Mouse (Mus musculus) midbrain, embryonic 16.5 days (tissue): ENCODE measurements at regions not wholly inside any gene's neighbourhood (a gene's known extent, or its start where the extent isn't known, plus 50 kb on each side); places are given as distances from the start of the nearest gene placed in this dataset.

Source experiments
- ATAC-seq: fragments of 200-750 bp; cut with Nextera tagmentation; 2 replicates; pipeline ENCODE4 v1.8.0; 2017; ENCODE audit warnings: moderate TSS enrichment
- H3K27ac ChIP-seq: fragments of 300-500 bp; sonication (generic); 2 replicates; pipeline ENCODE4 v1.5.1; 2014; ENCODE audit warnings: mild to moderate bottlenecking, low read length, mixed read lengths
- H3K27me3 ChIP-seq: fragments of 300-500 bp; sonication (generic); 2 replicates; pipeline ENCODE4 v1.6.1; 2014; ENCODE audit warnings: low read depth, low read length, mixed read lengths; ENCODE audit not compliant: control insufficient read depth, insufficient read depth
- H3K36me3 ChIP-seq: fragments of 300-500 bp; sonication (generic); 2 replicates; pipeline ENCODE4 v1.6.1; 2014; ENCODE audit warnings: mild to moderate bottlenecking, low read length, moderate library complexity, mixed read lengths; ENCODE audit not compliant: control insufficient read depth, insufficient read depth
- H3K4me1 ChIP-seq: fragments of 300-500 bp; sonication (generic); 2 replicates; pipeline ENCODE4 v1.6.1; 2014; ENCODE audit warnings: mild to moderate bottlenecking, low read length, mixed read lengths; ENCODE audit not compliant: control insufficient read depth, insufficient read depth
- H3K4me2 ChIP-seq: fragments of 300-500 bp; sonication (generic); 2 replicates; pipeline ENCODE4 v1.6.1; 2014; ENCODE audit warnings: mild to moderate bottlenecking, low read length, mixed read lengths
- H3K4me3 ChIP-seq: fragments of 300-500 bp; sonication (generic); 2 replicates; pipeline ENCODE4 v1.5.1; 2014; ENCODE audit warnings: low read depth, mild to moderate bottlenecking, low read length, moderate library complexity, mixed read lengths
- H3K9ac ChIP-seq: fragments of 300-500 bp; sonication (generic); 2 replicates; pipeline ENCODE4 v1.6.1; 2014; ENCODE audit warnings: low read depth, low read length, mixed read lengths
- H3K9me3 ChIP-seq: fragments of 300-500 bp; sonication (generic); replicated peaks from 2 replicates; pipeline ENCODE4 v1.6.1; 2014; ENCODE audit warnings: mild to moderate bottlenecking, low read length, mixed read lengths; ENCODE audit not compliant: control insufficient read depth, poor library complexity, severe bottlenecking
- WGBS: fragments of 180-500 bp; shearing (Covaris S2); extraction: QIAGEN DNeasy Blood & Tissue Kit; methylation state at CpG from one replicate; pipeline ENCODE4 v1.1.7; 2014; 5-methylcytosine and 5-hydroxymethylcytosine counted together

- Histone ChIP-seq H3K27me3 (no peaks in the 10 kb centered on the region), H3K9ac (no peak overlapping the region), H3K4me1 (no peaks in the 10 kb centered on the region), H3K27ac (no peak overlapping the region), H3K36me3 (no peaks in the 10 kb centered on the region), H3K4me3 (no peak overlapping the region), H3K9me3 (no peaks in the 10 kb centered on the region), H3K4me2 (no peak overlapping the region)
- 70% methylated on average over 5 of the region's 5 CpGs for WGBS
- no peak for ATAC-seq
Observed at GRCm38 (mm10) chr2:72541246-72541645, 65.3 kb downstream of the Cdca7 start.

DNA sequence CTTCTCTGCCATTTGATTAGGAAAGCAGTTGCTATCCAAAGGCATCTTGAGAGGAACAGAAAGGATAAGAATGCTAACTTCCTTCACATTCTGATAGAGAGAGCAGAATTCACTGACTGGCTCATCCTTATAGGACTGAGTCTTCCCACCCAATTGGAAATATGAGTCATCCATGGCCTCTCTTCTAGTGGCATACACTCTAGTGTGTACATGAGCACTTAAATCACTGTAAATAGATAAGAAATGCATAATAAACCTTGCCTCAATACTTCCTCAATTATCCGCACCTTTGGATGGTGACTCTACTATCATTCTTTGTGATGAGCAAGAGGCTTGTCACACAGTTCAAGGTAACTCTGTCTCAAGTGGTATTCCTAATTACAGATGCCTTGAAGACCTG, 69.5 kb downstream of the Cdca7 start:
- H3K4me3 ChIP-seq, result no peak overlapping the region
- no peaks in the 10 kb centered on the region for H3K36me3 ChIP-seq
- 86% methylated on average over 1 of the region's 1 CpGs for WGBS
- H3K9ac ChIP-seq, result no peak overlapping the region
- H3K4me2 ChIP-seq, result no peak overlapping the region
- H3K27me3 ChIP-seq, result no peaks in the 10 kb centered on the region
- no peaks in the 10 kb centered on the region for H3K9me3 ChIP-seq
- no peaks in the 10 kb centered on the region for H3K4me1 ChIP-seq
- ATAC-seq, result no peak
- H3K27ac ChIP-seq, result no peak overlapping the region

- H3K4me2 ChIP-seq, result no peak overlapping the region
Observed at GRCm38 (mm10) chr2:72546476-72546875, 70.5 kb downstream of the Cdca7 start.

DNA sequence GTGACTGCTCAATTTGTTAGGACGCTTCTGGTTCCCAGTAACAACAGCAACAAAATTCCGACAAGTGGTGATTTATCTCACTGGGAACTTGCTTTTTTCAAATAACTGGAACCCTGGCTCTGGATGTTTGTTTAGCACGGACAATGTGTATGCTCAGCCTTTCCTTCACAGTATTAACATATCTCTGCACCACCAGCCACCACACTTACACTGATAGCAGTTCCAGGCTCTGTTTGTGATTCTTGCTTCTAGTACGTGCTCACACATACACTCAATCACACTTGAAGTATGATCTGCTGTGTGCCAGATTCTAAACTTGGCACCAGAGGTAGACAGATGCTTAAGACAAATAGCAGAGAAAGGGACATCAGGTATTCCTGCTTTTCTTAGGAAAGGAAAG, 71.0 kb downstream of the Cdca7 start:
- 78% methylated on average over 4 of the region's 4 CpGs for WGBS
- no peak for ATAC-seq
- Histone ChIP-seq H3K4me1 (no peaks in the 10 kb centered on the region), H3K27me3 (no peaks in the 10 kb centered on the region), H3K4me2 (no peak overlapping the region), H3K9ac (no peak overlapping the region), H3K27ac (no peak overlapping the region), H3K9me3 (no peaks in the 10 kb centered on the region), H3K4me3 (no peak overlapping the region), H3K36me3 (no peaks in the 10 kb centered on the region)

More at GRCm38 (mm10) chr2:72546476-72546875, 70.5 kb downstream of the Cdca7 start:
- Histone ChIP-seq H3K4me3 (no peak overlapping the region), H3K27ac (no peak overlapping the region), H3K27me3 (no peaks in the 10 kb centered on the region), H3K36me3 (no peaks in the 10 kb centered on the region), H3K9ac (no peak overlapping the region), H3K4me1 (no peaks in the 10 kb centered on the region), H3K9me3 (no peaks in the 10 kb centered on the region)
- ATAC-seq, result no peak
- WGBS, result 86% methylated on average over 5 of the region's 5 CpGs

GRCm38 (mm10) chr2:72551268-72551667, 75.3 kb downstream of the Cdca7 start:
- ATAC-seq, result no peak
- no peak overlapping the region for H3K4me3 ChIP-seq
- WGBS, result 96% methylated on average over 4 of the region's 4 CpGs
- no peaks in the 10 kb centered on the region; the same call in 1 of the 2 replicates for H3K9me3 ChIP-seq
- no peak overlapping the region for H3K9ac ChIP-seq
- no peak overlapping the region for H3K27ac ChIP-seq
- H3K4me1 ChIP-seq, result no peaks in the 10 kb centered on the region; the same call in 1 of the 2 replicates
- H3K27me3 ChIP-seq, result no peaks in the 10 kb centered on the region
- no peaks in the 10 kb centered on the region for H3K36me3 ChIP-seq
- H3K4me2 ChIP-seq, result no peak overlapping the region

GRCm38 (mm10) chr2:72554603-72555002, 78.6 kb downstream of the Cdca7 start:
- no peak overlapping the region for H3K27ac ChIP-seq
- H3K4me3 ChIP-seq, result no peak overlapping the region
- WGBS, result 84% methylated on average over 5 of the region's 5 CpGs
- no peaks in the 10 kb centered on the region; the same call in 1 of the 2 replicates for H3K4me1 ChIP-seq
- no peaks in the 10 kb centered on the region for H3K27me3 ChIP-seq
- H3K9me3 ChIP-seq, result no peaks in the 10 kb centered on the region; the same call in 1 of the 2 replicates
- no peak for ATAC-seq
- no peak overlapping the region for H3K9ac ChIP-seq
- no peak overlapping the region for H3K4me2 ChIP-seq
- H3K36me3 ChIP-seq, result no peaks in the 10 kb centered on the region

- H3K36me3 ChIP-seq, result no peaks in the 10 kb centered on the region
- no peaks in the 10 kb centered on the region; the same call in 1 of the 2 replicates for H3K9me3 ChIP-seq
- ATAC-seq, result no peak
- WGBS, result 92% methylated on average over 4 of the region's 4 CpGs
- H3K4me1 ChIP-seq, result no peaks in the 10 kb centered on the region; the same call in 1 of the 2 replicates
- no peak overlapping the region for H3K9ac ChIP-seq
- no peak overlapping the region for H3K4me2 ChIP-seq
- no peak overlapping the region for H3K27ac ChIP-seq
- H3K4me3 ChIP-seq, result no peak overlapping the region
- H3K27me3 ChIP-seq, result no peaks in the 10 kb centered on the region
Observed at GRCm38 (mm10) chr2:72555116-72555515, 79.2 kb downstream of the Cdca7 start.

DNA sequence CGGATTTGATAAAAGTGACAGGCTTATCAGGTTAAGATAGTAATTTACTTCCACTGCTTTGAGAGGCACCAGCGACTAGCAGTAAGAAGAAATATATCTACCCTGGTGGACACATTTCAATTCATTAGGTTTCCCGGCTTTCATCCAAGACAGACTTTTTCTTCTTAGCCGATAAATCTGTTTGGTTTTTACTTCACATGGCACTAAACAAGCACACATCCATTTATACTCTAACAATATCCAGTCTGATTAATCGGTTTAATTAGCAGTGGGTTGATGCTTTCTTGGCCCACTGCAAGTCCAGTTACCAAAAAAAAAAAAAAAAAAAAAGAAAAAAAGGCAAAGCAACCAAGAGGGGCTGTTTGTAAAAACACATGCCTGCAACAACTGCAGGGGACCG, 79.6 kb downstream of the Cdca7 start:
- ATAC-seq, result no peak
- H3K9ac ChIP-seq, result no peak overlapping the region
- 53% methylated on average over 6 of the region's 6 CpGs for WGBS
- H3K4me2 ChIP-seq, result no peak overlapping the region
- H3K27ac ChIP-seq, result no peak overlapping the region
- H3K4me3 ChIP-seq, result no peak overlapping the region
- no peaks in the 10 kb centered on the region for H3K27me3 ChIP-seq
- H3K4me1 ChIP-seq, result no peaks in the 10 kb centered on the region; the same call in 1 of the 2 replicates
- no peaks in the 10 kb centered on the region; the same call in 1 of the 2 replicates for H3K9me3 ChIP-seq
- H3K36me3 ChIP-seq, result no peaks in the 10 kb centered on the region

DNA sequence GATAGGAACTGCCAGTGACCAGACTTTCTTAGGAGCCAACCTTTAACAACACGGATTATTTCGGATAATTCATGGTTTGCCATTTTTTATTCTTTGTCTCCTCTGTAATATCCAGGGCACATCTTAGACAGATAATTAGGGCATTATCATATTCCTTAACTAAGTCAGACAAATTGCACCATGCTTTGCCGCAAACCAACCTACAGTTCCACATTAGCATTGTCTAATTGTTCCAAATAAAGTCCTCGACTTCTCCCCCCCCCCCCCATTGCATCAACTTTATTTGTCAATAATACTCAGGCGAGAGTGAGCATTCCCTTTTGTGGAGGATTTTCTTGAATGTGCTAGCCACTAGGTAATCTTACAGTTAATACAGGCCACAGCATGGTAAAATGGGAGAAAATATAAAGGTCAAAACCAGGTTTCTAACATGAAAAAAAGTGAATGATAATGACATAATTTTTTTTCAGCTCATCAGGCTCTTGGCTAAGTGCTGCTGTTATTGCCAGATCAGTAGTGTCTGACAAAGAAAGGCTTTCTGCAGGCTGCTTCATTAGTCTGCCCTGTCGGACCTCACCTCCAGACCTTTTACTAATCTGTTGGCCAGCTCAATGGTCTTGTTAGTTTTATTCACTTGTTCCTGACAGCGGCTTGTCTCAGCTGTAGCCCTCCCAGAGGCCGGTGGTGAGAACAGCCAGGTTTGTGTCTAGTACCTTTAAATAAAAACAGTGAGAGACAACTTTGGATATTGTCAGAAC, 80.3 kb downstream of the Cdca7 start:
- H3K27me3 ChIP-seq, result no peaks in the 10 kb centered on the region
- peaks cover 3% of the 10 kb centered on the region; the same call in 1 of the 2 replicates for H3K4me1 ChIP-seq
- no peak for ATAC-seq
- H3K9ac ChIP-seq, result no peak overlapping the region
- WGBS, result 27% methylated on average over 8 of the region's 8 CpGs
- no peak overlapping the region for H3K4me3 ChIP-seq
- no peaks in the 10 kb centered on the region; the same call in 1 of the 2 replicates for H3K9me3 ChIP-seq
- H3K36me3 ChIP-seq, result no peaks in the 10 kb centered on the region
- H3K27ac ChIP-seq, result no peak overlapping the region
- H3K4me2 ChIP-seq, result no peak overlapping the region
